Mouse (Mus musculus): ENCODE data around the gene Mid1. TPM values are rescaled to one million over a fixed set of nuclear protein-coding genes. Genes with fewer than 3 reads are reported as not detected.

Gene Mid1
- polyA plus RNA-seq, 1 experiment from 2014 or later = 9.0 TPM

GRCm38 (mm10) chrX:169800238-169800637 is 115.2 kb downstream of the Mid1 start:
- Histone ChIP-seq H3K9ac (replicated peaks; ENCODE audit: low read depth, low read length) (no peak overlapping the region), H3K4me1 (ENCODE audit: control insufficient read depth, insufficient read depth, low read length) (no peaks in the 10 kb centered on the region), H3K9me3 (ENCODE audit: control insufficient read depth, low read length) (no peaks in the 10 kb centered on the region), H3K27ac (ENCODE audit: low read depth, low read length) (no peak overlapping the region), H3K27me3 (ENCODE audit: control insufficient read depth, insufficient read depth, low read length) (no peaks in the 10 kb centered on the region; the same call in 1 of the 2 replicates), H3K4me2 (ENCODE audit: low read depth, low read length) (no peak overlapping the region), H3K4me3 (ENCODE audit: low read depth, low read length) (no peak overlapping the region), H3K36me3 (ENCODE audit: control insufficient read depth, insufficient read depth, low read length) (no peaks in the 10 kb centered on the region)
- WGBS = 24% methylated on average over 4 of the region's 4 CpGs
- no peak for ATAC-seq (ENCODE audit: low read depth)

DNA sequence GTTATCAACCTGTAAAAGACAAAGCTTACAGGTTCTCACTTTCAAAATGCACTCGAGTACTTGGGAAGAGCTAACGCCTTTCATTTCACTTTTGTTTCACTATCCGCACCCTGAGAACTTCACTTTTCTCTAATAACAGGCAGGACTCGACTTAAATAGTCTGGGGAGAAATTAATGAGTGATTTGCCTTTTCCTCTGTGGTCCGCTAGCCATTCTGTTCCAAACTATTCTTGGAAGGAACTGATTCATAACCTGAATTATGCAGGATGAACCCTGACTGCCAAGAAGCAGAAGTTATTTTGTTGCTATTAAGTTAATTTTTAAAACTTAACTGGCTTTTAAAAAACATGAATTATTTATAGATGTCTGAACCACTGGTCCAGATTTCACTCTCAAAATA is 120.8 kb downstream of the Mid1 start:
- H3K27me3 ChIP-seq (ENCODE audit: control insufficient read depth, insufficient read depth, low read length) = no peaks in the 10 kb centered on the region; the same call in 1 of the 2 replicates
- WGBS = 59% methylated on average over 5 of the region's 5 CpGs

GRCm38 (mm10) chrX:169807744-169808143 is 122.7 kb downstream of the Mid1 start:
- H3K27me3 ChIP-seq (ENCODE audit: control insufficient read depth, insufficient read depth, low read length) = no peaks in the 10 kb centered on the region
- H3K4me2 ChIP-seq (ENCODE audit: low read depth, low read length) = no peak overlapping the region
- 88% methylated on average over 3 of the region's 3 CpGs for WGBS
- H3K27ac ChIP-seq (ENCODE audit: low read depth, low read length) = no peak overlapping the region
- H3K36me3 ChIP-seq (ENCODE audit: control insufficient read depth, insufficient read depth, low read length) = no peaks in the 10 kb centered on the region
- ATAC-seq (ENCODE audit: low read depth) = no peak
- H3K9ac ChIP-seq (replicated peaks; ENCODE audit: low read depth, low read length) = no peak overlapping the region
- no peaks in the 10 kb centered on the region for H3K4me1 ChIP-seq (ENCODE audit: control insufficient read depth, insufficient read depth, low read length)
- no peaks in the 10 kb centered on the region for H3K9me3 ChIP-seq (ENCODE audit: control insufficient read depth, low read length)
- H3K4me3 ChIP-seq (ENCODE audit: low read depth, low read length) = no peak overlapping the region

More for the DNA sequence above, 120.8 kb downstream of the Mid1 start:
- no peak for ATAC-seq (ENCODE audit: low read depth)
- Histone ChIP-seq H3K9me3 (ENCODE audit: control insufficient read depth, low read length) (no peaks in the 10 kb centered on the region), H3K4me3 (ENCODE audit: low read depth, low read length) (no peak overlapping the region), H3K9ac (replicated peaks; ENCODE audit: low read depth, low read length) (no peak overlapping the region), H3K27ac (ENCODE audit: low read depth, low read length) (no peak overlapping the region), H3K4me1 (ENCODE audit: control insufficient read depth, insufficient read depth, low read length) (no peaks in the 10 kb centered on the region), H3K36me3 (ENCODE audit: control insufficient read depth, insufficient read depth, low read length) (no peaks in the 10 kb centered on the region), H3K4me2 (ENCODE audit: low read depth, low read length) (no peak overlapping the region)

DNA sequence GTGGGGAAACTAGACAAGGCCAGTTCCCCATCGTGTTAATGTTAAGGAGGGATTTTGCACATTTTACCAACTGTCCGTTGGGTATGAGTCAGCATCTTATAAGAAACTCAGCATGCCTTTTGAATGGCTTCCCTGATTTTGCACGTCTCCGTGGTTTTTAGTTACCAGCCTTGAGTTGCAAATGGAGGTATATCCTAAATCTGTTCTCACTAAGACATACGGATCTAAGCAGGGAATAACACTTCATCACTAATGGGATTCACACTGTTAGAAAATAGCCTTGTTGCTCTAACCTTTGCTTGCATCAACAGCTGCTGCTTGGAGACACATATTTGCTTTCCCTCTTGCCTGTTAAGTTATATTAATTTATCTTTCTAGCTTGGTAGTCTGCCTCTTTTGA is 126.3 kb downstream of the Mid1 start:
- no peak for ATAC-seq (ENCODE audit: low read depth)
- no peak overlapping the region for H3K4me2 ChIP-seq (ENCODE audit: low read depth, low read length)
- no peak overlapping the region for H3K27ac ChIP-seq (ENCODE audit: low read depth, low read length)
- 60% methylated on average over 5 of the region's 5 CpGs for WGBS
- no peaks in the 10 kb centered on the region for H3K27me3 ChIP-seq (ENCODE audit: control insufficient read depth, insufficient read depth, low read length)
- H3K36me3 ChIP-seq (ENCODE audit: control insufficient read depth, insufficient read depth, low read length) = no peaks in the 10 kb centered on the region
- H3K4me3 ChIP-seq (ENCODE audit: low read depth, low read length) = no peak overlapping the region
- no peaks in the 10 kb centered on the region for H3K4me1 ChIP-seq (ENCODE audit: control insufficient read depth, insufficient read depth, low read length)
- no peak overlapping the region for H3K9ac ChIP-seq (replicated peaks; ENCODE audit: low read depth, low read length)
- no peaks in the 10 kb centered on the region for H3K9me3 ChIP-seq (ENCODE audit: control insufficient read depth, low read length)

GRCm38 (mm10) chrX:169811783-169812182 is 126.8 kb downstream of the Mid1 start:
- Histone ChIP-seq H3K4me2 (ENCODE audit: low read depth, low read length) (no peak overlapping the region), H3K4me3 (ENCODE audit: low read depth, low read length) (no peak overlapping the region), H3K27ac (ENCODE audit: low read depth, low read length) (no peak overlapping the region), H3K9ac (replicated peaks; ENCODE audit: low read depth, low read length) (no peak overlapping the region), H3K27me3 (ENCODE audit: control insufficient read depth, insufficient read depth, low read length) (no peaks in the 10 kb centered on the region), H3K9me3 (ENCODE audit: control insufficient read depth, low read length) (no peaks in the 10 kb centered on the region), H3K4me1 (ENCODE audit: control insufficient read depth, insufficient read depth, low read length) (no peaks in the 10 kb centered on the region), H3K36me3 (ENCODE audit: control insufficient read depth, insufficient read depth, low read length) (no peaks in the 10 kb centered on the region)
- WGBS = 74% methylated on average over 2 of the region's 2 CpGs
- ATAC-seq (ENCODE audit: low read depth) = no peak

DNA sequence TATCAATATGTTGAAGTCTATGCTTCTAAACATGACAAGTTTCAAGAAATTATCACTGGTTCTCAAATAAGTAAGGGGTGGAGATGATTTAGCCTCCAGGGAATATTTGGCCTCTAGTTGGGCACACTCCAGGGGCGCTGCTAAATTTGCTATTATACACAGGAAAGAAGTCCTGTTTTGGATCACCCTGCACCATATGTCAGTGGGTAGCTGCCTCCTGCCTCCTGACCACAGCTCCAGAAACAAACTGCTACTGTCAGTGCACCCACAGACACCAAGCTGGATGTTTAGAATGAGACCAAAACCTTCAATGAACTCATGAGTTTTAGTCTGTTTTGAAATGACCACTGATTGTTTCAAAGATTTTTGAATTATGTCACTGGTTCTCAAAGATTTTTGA is 128.7 kb downstream of the Mid1 start:
- H3K4me2 ChIP-seq (ENCODE audit: low read depth, low read length) = no peak overlapping the region
- H3K27me3 ChIP-seq (ENCODE audit: control insufficient read depth, insufficient read depth, low read length) = no peaks in the 10 kb centered on the region
- no peaks in the 10 kb centered on the region for H3K36me3 ChIP-seq (ENCODE audit: control insufficient read depth, insufficient read depth, low read length)
- H3K27ac ChIP-seq (ENCODE audit: low read depth, low read length) = no peak overlapping the region
- no peaks in the 10 kb centered on the region for H3K9me3 ChIP-seq (ENCODE audit: control insufficient read depth, low read length)
- H3K4me3 ChIP-seq (ENCODE audit: low read depth, low read length) = no peak overlapping the region
- WGBS = 72% methylated on average over 1 of the region's 1 CpGs
- ATAC-seq (ENCODE audit: low read depth) = no peak
- H3K9ac ChIP-seq (replicated peaks; ENCODE audit: low read depth, low read length) = no peak overlapping the region
- H3K4me1 ChIP-seq (ENCODE audit: control insufficient read depth, insufficient read depth, low read length) = no peaks in the 10 kb centered on the region

GRCm38 (mm10) chrX:169826947-169827346 is 141.9 kb downstream of the Mid1 start:
- WGBS = 35% methylated on average over 10 of the region's 10 CpGs
- Histone ChIP-seq H3K27me3 (ENCODE audit: control insufficient read depth, insufficient read depth, low read length) (no peaks in the 10 kb centered on the region), H3K9ac (replicated peaks; ENCODE audit: low read depth, low read length) (no peak overlapping the region), H3K4me1 (ENCODE audit: control insufficient read depth, insufficient read depth, low read length) (no peaks in the 10 kb centered on the region), H3K4me3 (ENCODE audit: low read depth, low read length) (no peak overlapping the region), H3K36me3 (ENCODE audit: control insufficient read depth, insufficient read depth, low read length) (no peaks in the 10 kb centered on the region), H3K9me3 (ENCODE audit: control insufficient read depth, low read length) (no peaks in the 10 kb centered on the region), H3K4me2 (ENCODE audit: low read depth, low read length) (no peak overlapping the region), H3K27ac (ENCODE audit: low read depth, low read length) (no peak overlapping the region)
- peak; percentile 68; the same call in 1 of the 2 replicates for ATAC-seq (ENCODE audit: low read depth)

DNA sequence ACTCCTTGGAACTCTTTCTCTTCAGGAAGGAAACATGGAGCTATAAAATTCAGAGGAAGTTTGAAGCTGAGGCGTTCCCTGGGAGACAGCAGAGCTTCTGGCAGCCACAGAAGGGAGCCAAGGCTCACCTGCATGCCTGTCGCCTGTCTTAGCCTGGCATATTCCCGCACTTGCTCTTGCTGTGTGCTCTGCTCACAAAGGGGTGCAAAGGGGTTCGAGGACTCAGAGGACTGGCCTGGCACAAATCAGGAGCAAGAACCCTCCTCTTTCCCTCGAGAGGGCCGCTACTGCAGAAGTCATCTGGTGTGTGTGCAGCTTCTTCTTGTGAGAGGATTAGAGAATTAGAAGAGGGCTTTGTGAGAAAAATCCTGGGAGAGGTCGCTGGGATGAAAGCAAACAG is 142.7 kb downstream of the Mid1 start:
- H3K9me3 ChIP-seq (ENCODE audit: control insufficient read depth, low read length) = no peaks in the 10 kb centered on the region
- no peaks in the 10 kb centered on the region for H3K27me3 ChIP-seq (ENCODE audit: control insufficient read depth, insufficient read depth, low read length)
- H3K36me3 ChIP-seq (ENCODE audit: control insufficient read depth, insufficient read depth, low read length) = no peaks in the 10 kb centered on the region
- H3K4me3 ChIP-seq (ENCODE audit: low read depth, low read length) = no peak overlapping the region
- WGBS = 21% methylated on average over 7 of the region's 7 CpGs
- no peak overlapping the region for H3K4me2 ChIP-seq (ENCODE audit: low read depth, low read length)
- ATAC-seq (ENCODE audit: low read depth) = no peak
- no peak overlapping the region for H3K27ac ChIP-seq (ENCODE audit: low read depth, low read length)
- H3K9ac ChIP-seq (replicated peaks; ENCODE audit: low read depth, low read length) = no peak overlapping the region
- H3K4me1 ChIP-seq (ENCODE audit: control insufficient read depth, insufficient read depth, low read length) = no peaks in the 10 kb centered on the region

GRCm38 (mm10) chrX:169828136-169828535 is 143.1 kb downstream of the Mid1 start:
- Histone ChIP-seq H3K36me3 (ENCODE audit: control insufficient read depth, insufficient read depth, low read length) (no peaks in the 10 kb centered on the region), H3K4me1 (ENCODE audit: control insufficient read depth, insufficient read depth, low read length) (no peaks in the 10 kb centered on the region), H3K9ac (replicated peaks; ENCODE audit: low read depth, low read length) (no peak overlapping the region), H3K4me2 (ENCODE audit: low read depth, low read length) (no peak overlapping the region; the same call in 1 of the 2 replicates), H3K4me3 (ENCODE audit: low read depth, low read length) (no peak overlapping the region), H3K9me3 (ENCODE audit: control insufficient read depth, low read length) (no peaks in the 10 kb centered on the region), H3K27me3 (ENCODE audit: control insufficient read depth, insufficient read depth, low read length) (no peaks in the 10 kb centered on the region), H3K27ac (ENCODE audit: low read depth, low read length) (no peak overlapping the region)
- 22% methylated on average over 5 of the region's 5 CpGs for WGBS
- no peak for ATAC-seq (ENCODE audit: low read depth)

GRCm38 (mm10) chrX:169830052-169830451 is 145.1 kb downstream of the Mid1 start:
- no peak overlapping the region for H3K27ac ChIP-seq (ENCODE audit: low read depth, low read length)
- H3K4me1 ChIP-seq (ENCODE audit: control insufficient read depth, insufficient read depth, low read length) = no peaks in the 10 kb centered on the region
- H3K9ac ChIP-seq (replicated peaks; ENCODE audit: low read depth, low read length) = no peak overlapping the region
- no peak overlapping the region for H3K4me2 ChIP-seq (ENCODE audit: low read depth, low read length)
- 32% methylated on average over 4 of the region's 4 CpGs for WGBS
- no peaks in the 10 kb centered on the region for H3K9me3 ChIP-seq (ENCODE audit: control insufficient read depth, low read length)
- no peaks in the 10 kb centered on the region for H3K36me3 ChIP-seq (ENCODE audit: control insufficient read depth, insufficient read depth, low read length)
- no peaks in the 10 kb centered on the region for H3K27me3 ChIP-seq (ENCODE audit: control insufficient read depth, insufficient read depth, low read length)
- ATAC-seq (ENCODE audit: low read depth) = no peak
- H3K4me3 ChIP-seq (ENCODE audit: low read depth, low read length) = no peak overlapping the region
